Mouse (Mus musculus) small intestine, adult 10 weeks (tissue): Measurements from ENCODE around the gene Ccdc181. TPM values are rescaled to one million over a fixed set of nuclear protein-coding genes. Genes with fewer than 3 reads are reported as not detected.

Source experiments
- polyA plus RNA-seq: library from polyadenylated mRNA; stranded (reverse); fragments of 350-450 nt; fragmentation: Illumina TruSeq; extraction: RNeasy Lipid Tissue Mini Kit (QIAGEN cat#74804); gene quantifications from one replicate; pipeline ENCODE4 v1.2.3, GENCODE M21; 2014; ENCODE audit warnings: low replicate concordance

Gene Ccdc181
- 20.9 TPM for polyA plus RNA-seq

DNA sequence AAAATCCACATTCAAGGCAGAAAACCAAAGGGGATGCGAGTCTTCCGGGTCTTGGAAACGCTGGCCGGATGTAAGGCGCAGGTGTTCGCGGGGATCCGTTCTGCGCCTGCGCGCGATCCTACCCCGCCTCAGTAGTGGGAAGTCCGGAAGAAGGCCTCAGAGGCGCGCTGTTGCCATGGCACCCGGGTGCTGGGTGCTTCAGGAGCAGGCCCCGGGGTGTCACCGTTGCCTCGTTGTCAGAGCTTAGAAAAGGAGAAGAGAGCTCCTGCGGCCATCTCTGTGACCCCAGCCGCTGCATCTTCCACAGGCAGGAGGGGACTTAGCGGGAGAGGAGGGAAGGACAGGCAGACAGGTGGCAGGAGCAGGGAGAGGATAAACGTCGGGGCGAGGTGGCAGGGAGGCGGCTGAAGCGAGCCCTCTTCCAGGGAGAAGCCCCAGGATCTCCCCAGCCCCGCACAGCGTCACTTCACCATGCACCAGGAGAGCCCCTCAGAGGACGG, at the start of gene Ccdc181:
Gene Ccdc181, plus strand, starts transcription at position 131 of the 500 bp plus-strand sequence.

DNA sequence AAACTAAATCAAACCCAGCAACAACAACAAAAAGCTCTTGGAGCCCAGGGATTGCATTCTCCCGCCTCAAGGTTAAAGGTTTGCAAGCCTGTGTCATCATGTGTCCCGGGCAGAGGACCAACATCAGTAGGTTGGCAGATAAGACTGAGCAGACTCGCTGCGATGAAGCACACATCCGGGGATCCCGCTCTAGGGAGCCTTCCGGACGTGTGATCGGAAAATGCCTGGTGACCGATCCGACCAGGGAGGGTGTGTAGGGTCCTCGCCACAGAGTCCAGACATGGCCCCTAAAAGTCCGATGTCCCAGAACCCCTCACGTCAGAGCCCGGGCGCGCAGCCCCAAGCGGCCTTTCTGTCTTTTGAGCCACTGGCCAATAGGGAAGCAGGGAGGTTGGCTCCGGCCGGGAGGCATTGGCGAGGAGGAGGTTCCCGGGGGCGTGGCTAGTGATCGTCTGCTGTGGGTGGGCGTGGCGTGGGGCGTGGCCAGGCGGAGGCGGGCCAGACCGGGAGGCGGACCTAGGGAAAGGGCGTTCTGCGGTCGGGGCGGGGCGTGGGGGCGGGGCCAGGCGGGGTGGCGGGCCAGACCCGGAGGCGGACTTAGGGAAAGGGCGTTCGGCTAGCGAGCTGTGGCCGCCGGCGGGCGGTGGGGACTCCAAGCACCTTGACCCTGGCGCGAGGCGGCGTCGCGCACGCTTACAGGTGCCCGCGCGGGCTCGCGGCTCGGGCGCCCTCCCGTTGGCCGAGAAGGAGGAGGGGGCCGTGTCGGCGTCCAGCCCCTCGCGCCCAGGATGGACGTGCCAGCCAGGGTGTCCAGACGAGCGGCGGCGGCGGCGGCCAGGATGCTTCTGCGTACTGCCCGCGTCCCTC, 26.7 kb upstream of the Ccdc181 start, which contains the start of gene Slc19a2:
Gene Slc19a2, plus strand, starts transcription at position 582 of the 867 bp plus-strand sequence.

DNA sequence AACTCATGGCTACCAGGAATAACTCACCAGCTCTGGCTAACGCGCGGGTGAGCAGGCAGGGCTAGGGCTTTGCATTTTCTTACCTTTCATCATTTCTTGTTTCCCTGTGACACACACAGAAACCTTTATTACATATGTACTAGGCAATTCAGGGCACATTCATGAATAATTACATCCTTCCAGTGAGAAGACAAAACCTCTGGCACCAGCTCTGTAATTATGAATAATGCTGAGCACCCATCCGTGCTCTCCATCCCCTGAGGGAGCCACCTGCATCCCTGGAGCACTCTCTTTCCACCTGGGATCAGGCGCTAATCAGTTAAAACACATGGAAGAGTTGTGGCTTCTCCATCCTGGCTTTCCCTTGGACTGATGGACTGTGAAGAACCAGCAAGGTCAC, 28.4 kb downstream of the Ccdc181 start, which contains the start of gene Nme7:
Gene Nme7, plus strand, starts transcription at position 301 of the 400 bp plus-strand sequence.

DNA sequence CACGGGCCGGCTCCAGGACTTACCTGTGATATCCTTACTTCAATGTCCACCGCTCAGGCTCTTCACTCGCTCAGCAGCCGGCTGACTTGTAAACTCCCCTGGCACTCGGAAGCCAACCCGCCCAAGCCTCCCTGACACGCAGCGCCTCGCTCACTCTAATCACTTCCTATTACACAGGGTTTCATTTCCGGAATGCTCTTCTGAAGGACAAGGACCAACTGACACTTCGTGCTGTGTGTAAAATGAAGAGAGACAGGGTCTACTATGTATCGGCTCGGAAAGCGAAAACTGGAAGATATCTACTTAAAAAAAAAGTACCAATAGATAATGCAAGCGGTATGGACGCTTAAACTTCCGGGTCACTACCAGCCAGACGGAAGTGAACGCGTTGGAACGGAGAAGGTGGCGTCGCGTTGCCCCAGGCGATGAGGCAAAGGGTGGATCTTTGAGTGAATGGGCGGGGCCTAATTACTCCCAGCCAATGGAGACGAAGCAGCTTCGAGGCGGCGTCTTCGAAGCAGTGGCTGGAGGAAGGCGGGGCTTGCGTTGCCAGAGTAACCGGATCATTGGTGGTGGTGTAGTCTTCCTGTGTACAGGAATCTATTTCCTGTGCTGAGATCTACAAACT, 31.9 kb downstream of the Ccdc181 start, which contains the start of gene Blzf1:
Gene Blzf1, minus strand, starts transcription at position 366 of the 628 bp plus-strand sequence.

Other genes with a start within 250 kb of the Ccdc181 start
- gene Sele, start 227.4 kb upstream of the Ccdc181 start, polyA plus RNA-seq: not detected
- 6.7 TPM for gene Sell, start 213.6 kb upstream of the Ccdc181 start, polyA plus RNA-seq
- 1.6 TPM for gene Selp, start 160.3 kb upstream of the Ccdc181 start, polyA plus RNA-seq
- 2.5 TPM for gene F5, start 123.7 kb upstream of the Ccdc181 start, polyA plus RNA-seq
- gene Slc19a2, start 26.5 kb upstream of the Ccdc181 start, polyA plus RNA-seq: 40.6 TPM
- gene Nme7, start 28.5 kb downstream of the Ccdc181 start, polyA plus RNA-seq: 12.7 TPM
- 38.6 TPM for gene Blzf1, start 31.9 kb downstream of the Ccdc181 start, polyA plus RNA-seq
- 3,238 TPM for gene Atp1b1, start 182.8 kb downstream of the Ccdc181 start, polyA plus RNA-seq